Mouse (Mus musculus): ENCODE measurements around the gene Fam219a. TPM values are rescaled to one million over a fixed set of nuclear protein-coding genes. Genes with fewer than 3 reads are reported as not detected.

Gene Fam219a
- total RNA-seq, 1 experiment: 2.9 TPM

DNA sequence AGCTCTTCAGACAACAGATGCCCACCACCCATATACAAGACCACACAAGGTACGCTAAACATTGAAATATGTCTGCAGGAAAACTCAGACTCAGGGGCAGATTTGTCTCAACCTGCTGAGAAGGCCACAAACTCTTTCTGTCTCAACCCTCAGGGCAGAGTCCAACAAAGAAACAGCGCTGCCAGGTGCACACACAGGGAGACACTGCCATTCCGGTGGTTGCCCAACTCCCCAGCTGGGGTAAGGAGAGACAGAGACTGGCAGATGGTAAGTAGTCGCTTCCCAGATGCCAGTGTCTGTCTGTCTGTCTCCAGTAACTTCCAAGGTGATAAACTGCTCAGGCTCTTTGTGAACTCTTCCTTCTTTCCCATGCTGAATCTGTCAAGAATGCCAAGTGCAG lies 68.6 kb downstream of the Fam219a start:
- Histone ChIP-seq H3K27ac (ENCODE audit: insufficient read depth, low read depth, low read length, poor library complexity, severe bottlenecking) (no peak overlapping the region), H3K4me3 (ENCODE audit: insufficient read depth in 1 of 2, low read depth in 1 of 2, low read length in 2 of 2, poor library complexity in 1 of 2, severe bottlenecking in 1 of 2) (no peak overlapping the region), H3K4me1 (ENCODE audit: control insufficient read depth in 2 of 2, insufficient read depth in 2 of 2, low read length in 2 of 2, poor library complexity in 1 of 2) (peaks cover 2 to 16% of the 10 kb centered on the region in 2 experiments), H3K9me3 (ENCODE audit: control insufficient read depth, insufficient read depth, low read depth, low read length) (no peaks in the 10 kb centered on the region), H3K9ac (ENCODE audit: insufficient read depth, low read depth, low read length, poor library complexity, severe bottlenecking) (no peak overlapping the region), H3K36me3 (ENCODE audit: control insufficient read depth, insufficient read depth, low read length, poor library complexity, severe bottlenecking) (no peaks in the 10 kb centered on the region)
- no peak for DNase-seq (ENCODE audit: low read depth, low spot score)
- no peak for TF ChIP-seq HCFC1 (IDR thresholded peaks at IDR 0.05; ENCODE audit: borderline replicate concordance, insufficient read depth, low read length)
- no peak for TF ChIP-seq CHD2 (IDR thresholded peaks at IDR 0.05; ENCODE audit: low read depth, low read length)
- no peak for TF ChIP-seq ZNF384 (IDR thresholded peaks at IDR 0.05; ENCODE audit: low read depth, low read length)
- TF ChIP-seq MAFK (IDR thresholded peaks at IDR 0.05; ENCODE audit: insufficient read depth, low read depth, low read length): no peak
- no peak for TF ChIP-seq ZC3H11A (IDR thresholded peaks at IDR 0.05; ENCODE audit: borderline replicate concordance, low read depth, low read length)
- in situ Hi-C loops (cut with MboI; ENCODE audit: low sequenced_read_pairs in 2 of 2, unreplicated experiment in 2 of 2): no loop called here

GRCm38 (mm10) chr4:41499619-41500018 lies 69.7 kb downstream of the Fam219a start:
- TF ChIP-seq MAFK (IDR thresholded peaks at IDR 0.05; ENCODE audit: insufficient read depth, low read depth, low read length): no peak
- TF ChIP-seq CHD2 (IDR thresholded peaks at IDR 0.05; ENCODE audit: low read depth, low read length): no peak
- TF ChIP-seq ZC3H11A (IDR thresholded peaks at IDR 0.05; ENCODE audit: borderline replicate concordance, low read depth, low read length): no peak
- TF ChIP-seq ZNF384 (IDR thresholded peaks at IDR 0.05; ENCODE audit: low read depth, low read length): no peak
- TF ChIP-seq HCFC1 (IDR thresholded peaks at IDR 0.05; ENCODE audit: borderline replicate concordance, insufficient read depth, low read length): no peak
- Histone ChIP-seq H3K27ac (ENCODE audit: insufficient read depth, low read depth, low read length, poor library complexity, severe bottlenecking) (no peak overlapping the region), H3K4me3 (ENCODE audit: insufficient read depth in 1 of 2, low read depth in 1 of 2, low read length in 2 of 2, poor library complexity in 1 of 2, severe bottlenecking in 1 of 2) (no peak overlapping the region), H3K4me1 (ENCODE audit: control insufficient read depth in 2 of 2, insufficient read depth in 2 of 2, low read length in 2 of 2, poor library complexity in 1 of 2) (peaks cover 2 to 15% of the 10 kb centered on the region in 2 experiments), H3K36me3 (ENCODE audit: control insufficient read depth, insufficient read depth, low read length, poor library complexity, severe bottlenecking) (no peaks in the 10 kb centered on the region), H3K9ac (ENCODE audit: insufficient read depth, low read depth, low read length, poor library complexity, severe bottlenecking) (no peak overlapping the region), H3K9me3 (ENCODE audit: control insufficient read depth, insufficient read depth, low read depth, low read length) (no peaks in the 10 kb centered on the region)
- in situ Hi-C loops (cut with MboI; ENCODE audit: low sequenced_read_pairs in 2 of 2, unreplicated experiment in 2 of 2): no loop called here
- no peak for DNase-seq (ENCODE audit: low read depth, low spot score)

DNA sequence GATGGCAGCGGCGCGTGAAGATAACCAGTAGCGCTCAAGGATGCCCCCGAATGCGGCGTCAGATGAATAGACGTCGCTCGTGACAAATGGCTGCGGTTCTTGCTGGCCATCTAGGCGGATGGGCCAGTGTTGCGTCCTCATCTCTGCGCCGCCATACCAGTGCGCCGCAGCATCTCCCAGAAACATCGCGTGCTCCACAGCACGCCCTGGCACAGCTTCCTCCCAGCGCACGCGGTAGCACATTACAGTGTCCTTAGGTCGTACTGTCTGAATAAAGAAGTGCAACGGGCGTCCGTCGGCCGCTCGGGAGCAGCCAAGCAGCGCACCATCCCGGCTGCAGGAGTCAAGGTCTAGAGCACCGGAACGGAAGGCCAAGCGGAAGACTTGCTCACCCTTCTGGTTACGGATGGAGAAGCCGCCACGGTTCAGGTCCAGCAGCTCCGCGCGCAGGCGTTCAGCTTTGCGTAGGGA lies 70.4 kb downstream of the Fam219a start:
- no peaks in the 10 kb centered on the region for H3K9me3 ChIP-seq (ENCODE audit: control insufficient read depth, insufficient read depth, low read depth, low read length)
- peak overlapping the region; percentile 30 to 59; a peak in 2 of 4 replicates for H3K4me3 ChIP-seq (ENCODE audit: insufficient read depth in 1 of 2, low read depth in 1 of 2, low read length in 2 of 2, poor library complexity in 1 of 2, severe bottlenecking in 1 of 2)
- in situ Hi-C loops (cut with MboI; ENCODE audit: low sequenced_read_pairs in 2 of 2, unreplicated experiment in 2 of 2): no loop called here
- no peak overlapping the region for H3K9ac ChIP-seq (ENCODE audit: insufficient read depth, low read depth, low read length, poor library complexity, severe bottlenecking)
- DNase-seq (ENCODE audit: low read depth, low spot score): no peak
- no peaks in the 10 kb centered on the region for H3K36me3 ChIP-seq (ENCODE audit: control insufficient read depth, insufficient read depth, low read length, poor library complexity, severe bottlenecking)
- no peak overlapping the region for H3K27ac ChIP-seq (ENCODE audit: insufficient read depth, low read depth, low read length, poor library complexity, severe bottlenecking)
- TF ChIP-seq MAFK (IDR thresholded peaks at IDR 0.05; ENCODE audit: insufficient read depth, low read depth, low read length) (no peak), ZNF384 (IDR thresholded peaks at IDR 0.05; ENCODE audit: low read depth, low read length) (no peak), CHD2 (IDR thresholded peaks at IDR 0.05; ENCODE audit: low read depth, low read length) (no peak), ZC3H11A (IDR thresholded peaks at IDR 0.05; ENCODE audit: borderline replicate concordance, low read depth, low read length) (no peak), HCFC1 (IDR thresholded peaks at IDR 0.05; ENCODE audit: borderline replicate concordance, insufficient read depth, low read length) (no peak)
- H3K4me1 ChIP-seq (ENCODE audit: control insufficient read depth in 2 of 2, insufficient read depth in 2 of 2, low read length in 2 of 2, poor library complexity in 1 of 2): peaks cover 2 to 15% of the 10 kb centered on the region in 2 experiments

DNA sequence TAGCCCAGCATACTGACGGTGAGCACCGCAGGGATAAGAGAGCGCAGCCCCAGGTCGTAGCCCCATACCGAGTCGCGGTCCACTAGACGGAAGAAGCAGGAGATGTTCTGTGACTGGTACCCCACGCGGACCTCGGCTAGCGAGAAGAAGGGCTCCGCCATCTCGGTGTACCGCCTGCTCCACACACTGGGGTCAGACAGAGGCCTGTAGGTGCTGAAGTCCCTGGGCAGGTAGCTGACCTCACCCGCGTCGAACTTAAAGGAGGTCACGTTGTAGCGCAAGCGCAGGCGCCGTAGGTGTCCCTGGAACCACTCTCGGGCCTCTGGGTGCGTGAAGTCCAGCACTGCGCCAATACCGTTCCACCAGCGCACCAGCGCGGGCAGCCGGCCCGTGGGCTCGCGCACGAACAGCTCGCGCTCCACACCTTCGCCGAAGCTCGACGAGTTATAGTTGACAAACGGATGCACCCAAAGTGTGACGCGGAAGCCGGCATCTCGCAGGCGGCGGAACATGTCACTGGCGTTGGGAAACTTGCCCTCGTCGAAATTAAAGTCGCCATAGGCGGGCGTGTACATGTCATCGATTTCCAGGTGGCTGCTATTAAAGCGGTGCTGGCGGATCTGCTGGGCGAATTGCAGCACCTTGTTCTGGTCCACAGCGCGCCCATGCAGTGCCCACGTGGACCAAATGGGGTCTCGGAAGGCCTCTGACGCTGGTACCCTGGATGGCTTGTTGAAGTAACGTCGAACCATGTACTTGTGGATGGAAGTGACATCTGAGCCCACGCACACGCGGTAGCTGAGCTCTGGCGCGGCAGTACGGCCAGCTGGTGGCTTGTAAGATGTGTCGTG lies 71.1 kb downstream of the Fam219a start:
- Histone ChIP-seq H3K9me3 (ENCODE audit: control insufficient read depth, insufficient read depth, low read depth, low read length) (no peaks in the 10 kb centered on the region), H3K4me1 (ENCODE audit: control insufficient read depth in 2 of 2, insufficient read depth in 2 of 2, low read length in 2 of 2, poor library complexity in 1 of 2) (peaks cover 2 to 13% of the 10 kb centered on the region in 2 experiments), H3K4me3 (ENCODE audit: insufficient read depth in 1 of 2, low read depth in 1 of 2, low read length in 2 of 2, poor library complexity in 1 of 2, severe bottlenecking in 1 of 2) (peak overlapping the region; percentile 43 to 59), H3K36me3 (ENCODE audit: control insufficient read depth, insufficient read depth, low read length, poor library complexity, severe bottlenecking) (no peaks in the 10 kb centered on the region), H3K9ac (ENCODE audit: insufficient read depth, low read depth, low read length, poor library complexity, severe bottlenecking) (peak overlapping the region; percentile 36; the same call in 1 of the 2 replicates), H3K27ac (ENCODE audit: insufficient read depth, low read depth, low read length, poor library complexity, severe bottlenecking) (no peak overlapping the region)
- TF ChIP-seq MAFK (IDR thresholded peaks at IDR 0.05; ENCODE audit: insufficient read depth, low read depth, low read length) (no peak), HCFC1 (IDR thresholded peaks at IDR 0.05; ENCODE audit: borderline replicate concordance, insufficient read depth, low read length) (no peak), CHD2 (IDR thresholded peaks at IDR 0.05; ENCODE audit: low read depth, low read length) (no peak), ZNF384 (IDR thresholded peaks at IDR 0.05; ENCODE audit: low read depth, low read length) (no peak), ZC3H11A (IDR thresholded peaks at IDR 0.05; ENCODE audit: borderline replicate concordance, low read depth, low read length) (no peak)
- no peak for DNase-seq (ENCODE audit: low read depth, low spot score)
- in situ Hi-C loops (cut with MboI; ENCODE audit: low sequenced_read_pairs in 2 of 2, unreplicated experiment in 2 of 2): no loop called here

Measured in ES-E14 (cell line).